Mouse (Mus musculus) heart, postnatal 4 days (tissue): ENCODE results near the gene Itm2c. TPM values are rescaled to one million over a fixed set of nuclear protein-coding genes. Genes with fewer than 3 reads are reported as not detected.

ENCODE experiments used
- DNase-seq: peaks from one replicate; pipeline ENCODE4 v3.0.0; 2021
- total RNA-seq, 2 experiments: library from RNA; stranded (reverse); gene quantifications; 2 replicates each; pipeline ENCODE4 v1.2.3; 2021

Gene Itm2c
- total RNA-seq, 2 experiments from 2014 or later: 91.3 to 91.5 TPM

- DNase-seq: no peak
Observed at GRCm38 (mm10) chr1:85899388-85899761, 5.3 kb downstream of the Itm2c start.

GRCm38 (mm10) chr1:85900521-85901333 is 6.6 kb downstream of the Itm2c start:
- DNase-seq: no peak

DNA sequence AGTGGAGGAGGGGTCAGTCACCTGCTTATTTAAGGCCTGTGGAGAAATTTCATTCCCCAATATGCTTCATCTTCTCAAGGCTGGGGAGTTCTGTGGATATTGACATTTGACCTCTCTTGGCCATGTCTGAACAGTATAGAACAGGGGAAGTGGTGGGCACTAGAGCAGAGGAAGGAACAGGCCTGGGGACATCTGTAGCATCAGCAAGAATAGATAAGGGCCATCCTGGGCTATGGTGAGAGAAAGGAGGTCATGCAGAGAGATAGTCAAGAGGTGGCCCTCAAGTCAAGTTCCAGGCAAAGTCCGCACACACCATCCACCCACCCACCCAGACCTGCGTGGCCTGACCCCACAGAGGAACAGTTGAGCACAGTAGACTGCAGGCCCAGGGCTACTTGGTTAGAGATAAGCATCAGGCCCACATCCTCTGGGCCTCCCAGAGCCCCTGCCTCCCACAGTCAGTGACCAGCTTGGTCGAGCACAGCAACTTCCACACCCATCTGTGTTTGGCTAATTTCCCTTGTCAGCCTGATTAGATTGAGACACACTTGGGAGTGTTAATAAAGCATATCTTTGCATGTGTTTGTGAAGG is 7.5 kb downstream of the Itm2c start:
- DNase-seq: no peak

GRCm38 (mm10) chr1:85902108-85902561 is 8.1 kb downstream of the Itm2c start:
- DNase-seq: peak; percentile 65

GRCm38 (mm10) chr1:85906892-85907291 is 12.8 kb downstream of the Itm2c start:
- no peak for DNase-seq

DNA sequence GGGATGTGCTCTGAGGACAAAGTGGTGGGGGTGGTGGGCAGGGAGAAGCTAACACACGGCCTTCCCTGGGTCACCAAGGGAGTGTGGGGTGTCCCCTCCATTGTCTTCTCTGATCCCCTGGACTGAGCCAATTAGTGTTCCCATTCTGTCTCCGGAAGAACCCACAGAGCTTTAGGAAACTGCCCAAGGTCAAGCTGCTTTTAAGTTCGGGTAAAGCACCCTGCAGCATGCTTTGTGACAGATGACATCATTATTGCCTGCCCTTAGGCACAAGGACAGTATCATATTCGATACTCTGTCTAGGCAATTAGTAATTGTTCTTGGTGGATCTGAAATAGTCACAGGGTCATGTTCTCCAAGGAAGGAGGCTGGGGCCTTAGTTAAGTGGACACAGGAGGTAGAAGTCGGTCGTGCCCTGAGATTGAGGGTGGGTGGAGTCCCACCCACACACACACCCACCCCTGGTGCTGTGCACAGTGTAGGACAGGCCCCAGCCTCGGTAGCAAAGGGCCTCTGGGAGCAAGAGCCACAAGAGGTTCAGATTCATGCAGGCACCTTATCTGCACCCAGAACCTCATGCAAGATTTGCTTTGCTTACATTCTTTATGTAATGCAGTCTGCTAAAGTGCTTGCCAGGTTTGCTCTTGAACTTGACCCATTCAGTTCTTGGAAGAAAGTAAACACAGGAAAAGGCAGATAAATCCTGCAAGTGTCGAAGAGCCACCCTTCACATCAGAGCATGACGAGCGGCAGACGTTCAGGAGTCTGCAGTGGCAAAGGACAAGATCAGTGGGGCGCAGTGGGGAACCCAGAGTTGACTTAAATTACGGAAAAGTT is 14.9 kb downstream of the Itm2c start:
- DNase-seq: no peak

GRCm38 (mm10) chr1:85913078-85913755 is 19.1 kb downstream of the Itm2c start:
- no peak for DNase-seq

- no peak for DNase-seq
Observed at GRCm38 (mm10) chr1:85915890-85916289, 21.8 kb downstream of the Itm2c start.

DNA sequence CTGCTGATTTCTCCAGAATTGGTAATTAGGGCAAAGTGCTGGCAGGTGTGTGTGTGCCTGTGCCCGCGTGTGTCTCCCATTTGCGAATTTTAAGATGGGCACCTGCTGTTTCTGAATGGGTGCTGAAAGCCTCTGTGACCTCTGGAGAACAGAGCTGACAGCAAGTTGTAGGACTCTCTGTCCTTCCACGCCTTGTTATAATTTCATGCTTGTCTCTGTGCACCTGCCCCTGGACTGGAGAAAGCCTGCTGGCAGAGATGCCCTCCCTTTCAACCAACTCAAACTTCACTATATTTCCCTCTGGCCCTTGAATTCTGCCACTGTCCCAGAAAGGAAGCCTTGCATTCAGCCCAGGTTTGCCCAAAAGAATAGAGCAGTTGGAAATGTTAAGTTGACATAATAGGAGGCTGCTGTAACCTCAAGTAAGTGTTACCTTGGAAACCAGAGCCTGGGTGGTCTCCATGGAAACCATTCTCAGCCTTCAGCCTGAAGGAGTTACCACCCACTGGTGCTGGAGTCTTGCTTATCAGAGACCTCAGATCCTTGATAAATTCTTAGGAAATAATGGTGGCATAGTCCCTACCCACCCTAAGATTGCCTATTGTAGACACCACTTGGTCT is 22.9 kb downstream of the Itm2c start:
- no peak for DNase-seq

- DNase-seq: no peak
Observed at GRCm38 (mm10) chr1:85919621-85920020, 25.5 kb downstream of the Itm2c start.

- no peak for DNase-seq
Observed at GRCm38 (mm10) chr1:85921725-85922124, 27.6 kb downstream of the Itm2c start.

GRCm38 (mm10) chr1:85922127-85922864 is 28.2 kb downstream of the Itm2c start:
- no peak for DNase-seq

GRCm38 (mm10) chr1:85922865-85923211 is 28.8 kb downstream of the Itm2c start:
- DNase-seq: no peak

- DNase-seq: no peak
Observed at GRCm38 (mm10) chr1:85925183-85925582, 31.1 kb downstream of the Itm2c start.

DNA sequence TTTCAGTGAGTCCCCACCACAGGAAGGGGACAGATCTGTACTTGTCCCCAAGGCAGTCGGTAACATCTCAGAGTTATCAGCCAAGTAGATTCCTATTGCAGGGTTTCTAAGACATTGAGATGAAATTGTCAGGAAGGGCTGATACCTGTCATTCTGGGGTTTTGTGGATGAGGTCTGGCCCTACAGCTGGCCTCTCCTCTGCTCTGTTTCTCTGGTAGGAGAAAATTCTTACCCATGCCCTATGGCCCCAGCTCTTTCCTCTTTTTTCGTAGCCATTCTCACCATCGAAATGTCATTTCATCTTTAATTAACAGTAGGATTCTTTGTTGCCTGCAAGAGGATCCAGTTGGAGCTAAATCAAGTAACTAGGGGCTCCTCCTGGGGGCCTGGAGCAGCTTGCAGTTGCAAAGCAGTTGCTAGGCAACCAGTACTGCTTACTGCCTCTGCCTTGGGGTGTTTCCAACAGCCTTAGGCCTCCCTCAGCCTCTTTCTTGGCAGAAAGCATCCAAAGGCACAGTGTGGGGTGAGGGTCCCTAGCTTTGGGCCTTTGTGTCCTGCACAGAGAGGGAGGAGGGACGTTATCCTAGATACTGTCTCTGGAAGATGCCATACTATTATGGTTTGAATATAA is 34.1 kb downstream of the Itm2c start, which contains the start of gene 4933407L21Rik:
4933407L21Rik (plus strand) TSS at position 427 of the 631 bp plus-strand sequence.
- DNase-seq: peak; percentile 28

DNA sequence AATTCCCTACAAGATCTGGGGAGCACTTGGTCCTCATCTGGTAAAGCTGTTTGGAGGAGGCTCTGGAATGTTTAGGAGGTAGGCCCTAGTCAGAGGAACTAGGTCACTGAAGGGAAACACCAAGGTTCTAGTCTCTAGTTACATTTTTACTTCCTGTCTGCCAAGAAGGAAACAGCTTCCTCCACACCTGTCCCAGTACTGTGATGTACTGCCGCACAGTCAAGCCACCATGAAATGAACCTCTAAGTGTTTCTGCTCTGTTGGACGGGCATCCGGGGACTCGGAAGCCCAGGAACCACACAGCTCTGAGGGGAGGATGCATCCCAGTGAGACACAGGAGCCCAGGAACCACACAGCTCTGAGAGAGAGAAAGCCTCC is 34.6 kb downstream of the Itm2c start:
- no peak for DNase-seq

GRCm38 (mm10) chr1:85929406-85929805 is 35.3 kb downstream of the Itm2c start:
- DNase-seq: no peak

DNA sequence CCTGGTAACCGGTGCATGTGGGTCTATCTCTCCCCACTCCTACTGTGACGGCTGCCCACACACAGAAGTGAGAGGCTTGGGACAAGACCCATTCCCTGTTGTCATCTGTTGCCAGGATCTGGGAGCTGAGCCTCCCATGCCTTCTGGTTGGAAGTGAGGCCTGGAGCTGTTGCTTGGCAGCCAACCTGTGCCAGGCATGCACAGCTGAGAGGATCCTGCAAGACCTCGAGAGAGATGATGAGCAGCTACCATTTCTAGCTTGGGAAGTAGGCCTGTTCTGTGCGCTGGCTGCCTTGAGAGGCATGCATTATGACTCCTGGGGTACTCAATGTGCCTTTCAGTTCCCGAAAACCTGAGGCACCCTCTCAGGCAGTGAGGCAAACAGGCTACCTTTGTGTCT is 37.1 kb downstream of the Itm2c start:
- DNase-seq: no peak

DNA sequence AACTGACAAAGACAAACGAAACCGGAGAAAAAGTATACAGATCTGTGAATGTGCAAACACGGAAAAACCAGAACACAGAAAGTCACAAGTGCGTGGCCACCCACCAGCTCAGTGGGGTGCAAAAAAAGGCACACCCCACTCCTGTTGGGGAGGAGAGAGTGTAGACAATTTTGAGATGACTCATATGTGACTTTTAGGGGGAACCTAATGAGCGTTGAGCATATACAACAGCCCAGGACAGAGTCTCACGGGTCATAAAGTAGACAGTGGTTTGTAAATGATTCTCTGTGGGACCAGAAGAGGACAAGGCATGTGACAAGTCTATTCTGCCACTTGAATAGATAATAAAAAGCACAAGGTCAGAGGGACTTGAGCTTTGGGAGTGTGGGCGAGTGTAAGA is 39.1 kb downstream of the Itm2c start:
- no peak for DNase-seq

- DNase-seq: no peak
Observed at GRCm38 (mm10) chr1:85933631-85934465, 39.8 kb downstream of the Itm2c start.
